Mouse (Mus musculus) v-Abl transformed pro-B cells (cell line): ENCODE results near the gene Cpm.

Experiments used
- in situ Hi-C, 2 experiments: fragments of 400-800 bp; cut with MboI; formaldehyde crosslinking; loops; one replicate each; pipeline ENCODE4 v1.15.1; 2025; ENCODE audit not compliant: unreplicated experiment in 2 of 2

The Cpm gene

GRCm38 (mm10) chr10:117668546-117669300 is 39.4 kb downstream of the Cpm start:
- in situ Hi-C loops: no loop called here

- in situ Hi-C loops: loop anchor here in 1 of 2 experiments (10.0 kb wide), 1 partner anchor 305 kb away; no protein-coding TSS in a partner anchor
Observed at GRCm38 (mm10) chr10:117669449-117670090, 40.3 kb downstream of the Cpm start.

GRCm38 (mm10) chr10:117670092-117670491 is 40.8 kb downstream of the Cpm start:
- in situ Hi-C loops: loop anchor here in 1 of 2 experiments (10.0 kb wide), 1 partner anchor 305 kb away; no protein-coding TSS in a partner anchor

GRCm38 (mm10) chr10:117670791-117671190 is 41.5 kb downstream of the Cpm start:
- in situ Hi-C loops: loop anchor here in 1 of 2 experiments (10.0 kb wide), 1 partner anchor 306 kb away; no protein-coding TSS in a partner anchor

GRCm38 (mm10) chr10:117671266-117671665 is 42.0 kb downstream of the Cpm start:
- in situ Hi-C loops: loop anchor here in 1 of 2 experiments (10.0 kb wide), 1 partner anchor 306 kb away; no protein-coding TSS in a partner anchor

GRCm38 (mm10) chr10:117671930-117672666 is 42.8 kb downstream of the Cpm start:
- in situ Hi-C loops: loop anchor here in 1 of 2 experiments (10.0 kb wide), 1 partner anchor 307 kb away; no protein-coding TSS in a partner anchor

GRCm38 (mm10) chr10:117672693-117673092 is 43.4 kb downstream of the Cpm start:
- in situ Hi-C loops: loop anchor here in 1 of 2 experiments (10.0 kb wide), 1 partner anchor 308 kb away; no protein-coding TSS in a partner anchor

- in situ Hi-C loops: loop anchor here in 1 of 2 experiments (10.0 kb wide), 1 partner anchor 309 kb away; no protein-coding TSS in a partner anchor
Observed at GRCm38 (mm10) chr10:117673913-117674312, 44.6 kb downstream of the Cpm start.

GRCm38 (mm10) chr10:117674359-117675019 is 45.2 kb downstream of the Cpm start:
- in situ Hi-C loops: loop anchor here (5.0 to 10.0 kb wide), 5 partner anchors 32 to 312 kb away; no protein-coding TSS in a partner anchor

- in situ Hi-C loops: loop anchor here (5.0 to 10.0 kb wide), 5 partner anchors 33 to 313 kb away; no protein-coding TSS in a partner anchor
Observed at GRCm38 (mm10) chr10:117675096-117676035, 46.1 kb downstream of the Cpm start.

GRCm38 (mm10) chr10:117676036-117676643 is 46.8 kb downstream of the Cpm start:
- in situ Hi-C loops: loop anchor here (5.0 to 10.0 kb wide), 5 partner anchors 34 to 314 kb away; no protein-coding TSS in a partner anchor

- in situ Hi-C loops: loop anchor here (5.0 to 10.0 kb wide), 5 partner anchors 34 to 314 kb away; no protein-coding TSS in a partner anchor
Observed at GRCm38 (mm10) chr10:117676644-117677313, 47.5 kb downstream of the Cpm start.

- in situ Hi-C loops: loop anchor here (5.0 to 10.0 kb wide), 5 partner anchors 35 to 315 kb away; no protein-coding TSS in a partner anchor
Observed at GRCm38 (mm10) chr10:117677494-117678236, 48.4 kb downstream of the Cpm start.

GRCm38 (mm10) chr10:117678357-117678756 is 49.1 kb downstream of the Cpm start:
- in situ Hi-C loops: loop anchor here (5.0 to 10.0 kb wide), 5 partner anchors 36 to 316 kb away; no protein-coding TSS in a partner anchor

- in situ Hi-C loops: loop anchor here (5.0 to 10.0 kb wide), 5 partner anchors 37 to 317 kb away; no protein-coding TSS in a partner anchor
Observed at GRCm38 (mm10) chr10:117679029-117679686, 49.9 kb downstream of the Cpm start.

- in situ Hi-C loops: loop anchor here (5.0 to 10.0 kb wide), 5 partner anchors 38 to 318 kb away; no protein-coding TSS in a partner anchor
Observed at GRCm38 (mm10) chr10:117679963-117680473, 50.7 kb downstream of the Cpm start.
